Mouse (Mus musculus) skeletal muscle tissue, postnatal 0 days (tissue): ENCODE measurements around the gene Olfr597. TPM values are rescaled to one million over a fixed set of nuclear protein-coding genes. Genes with fewer than 3 reads are reported as not detected.

Experiments
- microRNA-seq, 2 experiments: library from miRNA; unstranded; fragments of <30 nt; microRNA quantifications; one replicate each; pipeline ENCODE4; 2016
- polyA plus RNA-seq: library from polyadenylated mRNA; unstranded; fragments of >200 nt; fragmentation: Nextera tagmentation; extraction: Ambion mirVana; gene quantifications from 2 replicates; pipeline ENCODE4 v1.2.1, GENCODE M21; 2015

The Olfr597 gene
- polyA plus RNA-seq: not detected in 2 replicates

GRCm38 (mm10) chr7:103316015-103316414, at the start of gene Olfr597:
TSS of gene Olfr597 (plus strand) at chr7:103316315.

GRCm38 (mm10) chr7:103305348-103305747, 10.8 kb upstream of the Olfr597 start, which contains the start of gene Olfr596:
TSS of gene Olfr596 (plus strand) at chr7:103305648.

GRCm38 (mm10) chr7:103323268-103323667, 7.2 kb downstream of the Olfr597 start, which contains the start of gene Olfr598:
TSS of gene Olfr598 (plus strand) at chr7:103323568.

GRCm38 (mm10) chr7:103335617-103336016, 19.5 kb downstream of the Olfr597 start, which contains the start of gene Olfr599:
TSS of gene Olfr599 (plus strand) at chr7:103335917.

GRCm38 (mm10) chr7:103349569-103349968, 33.5 kb downstream of the Olfr597 start, which contains the start of gene Olfr600:
TSS of gene Olfr600 (minus strand) at chr7:103349669.

GRCm38 (mm10) chr7:103362555-103362954, 46.4 kb downstream of the Olfr597 start, which contains the start of gene Olfr601:
TSS of gene Olfr601 (minus strand) at chr7:103362655.

Small RNA genes lying within 50 kb of the gene (microRNA-seq; reads per million reads assigned to microRNA genes)
- 0 reads per million in 2 experiments for gene Gm23550

Other genes starting within 250 kb of the Olfr597 start
- gene Olfr584, start 234.4 kb upstream of the Olfr597 start, polyA plus RNA-seq: not detected in 2 replicates
- gene Olfr585, start 218.6 kb upstream of the Olfr597 start, polyA plus RNA-seq: not detected in 2 replicates
- gene Olfr586, start 190.7 kb upstream of the Olfr597 start, polyA plus RNA-seq: not detected in 2 replicates
- gene Olfr588-ps1, start 175.4 kb upstream of the Olfr597 start, polyA plus RNA-seq: not detected in 2 replicates
- not detected in 2 replicates for gene Olfr589, start 160.0 kb upstream of the Olfr597 start, polyA plus RNA-seq
- not detected in 2 replicates for gene Olfr591, start 138.0 kb upstream of the Olfr597 start, polyA plus RNA-seq
- not detected in 2 replicates for gene Olfr592, start 131.5 kb upstream of the Olfr597 start, polyA plus RNA-seq
- not detected in 2 replicates for gene Olfr593, start 104.5 kb upstream of the Olfr597 start, polyA plus RNA-seq
- gene Olfr594, start 99.3 kb upstream of the Olfr597 start, polyA plus RNA-seq: not detected in 2 replicates
- not detected in 2 replicates for gene Usp17ld, start 63.8 kb upstream of the Olfr597 start, polyA plus RNA-seq
- gene Olfr596, start 10.7 kb upstream of the Olfr597 start, polyA plus RNA-seq: not detected in 2 replicates
- not detected in 2 replicates for gene Olfr598, start 7.3 kb downstream of the Olfr597 start, polyA plus RNA-seq
- gene Olfr599, start 19.6 kb downstream of the Olfr597 start, polyA plus RNA-seq: not detected in 2 replicates
- gene Olfr600, start 33.4 kb downstream of the Olfr597 start, polyA plus RNA-seq: not detected in 2 replicates
- not detected in 2 replicates for gene Olfr601, start 46.3 kb downstream of the Olfr597 start, polyA plus RNA-seq
- not detected in 2 replicates for gene Olfr603, start 69.9 kb downstream of the Olfr597 start, polyA plus RNA-seq
- gene Usp17lc, start 98.8 kb downstream of the Olfr597 start, polyA plus RNA-seq: not detected in 2 replicates
- not detected in 2 replicates for gene Olfr605, start 129.1 kb downstream of the Olfr597 start, polyA plus RNA-seq
- not detected in 2 replicates for gene Olfr606, start 132.7 kb downstream of the Olfr597 start, polyA plus RNA-seq
- gene Olfr607, start 147.8 kb downstream of the Olfr597 start, polyA plus RNA-seq: not detected in 2 replicates
- gene Olfr608, start 153.6 kb downstream of the Olfr597 start, polyA plus RNA-seq: not detected in 2 replicates
- not detected in 2 replicates for gene Olfr609, start 181.7 kb downstream of the Olfr597 start, polyA plus RNA-seq
- gene Olfr610, start 195.8 kb downstream of the Olfr597 start, polyA plus RNA-seq: not detected in 2 replicates
- gene Olfr611, start 204.5 kb downstream of the Olfr597 start, polyA plus RNA-seq: not detected in 2 replicates
- gene Olfr612, start 226.4 kb downstream of the Olfr597 start, polyA plus RNA-seq: not detected in 2 replicates
- not detected in 2 replicates for gene Olfr613, start 231.8 kb downstream of the Olfr597 start, polyA plus RNA-seq
- not detected in 2 replicates for gene Olfr615, start 239.8 kb downstream of the Olfr597 start, polyA plus RNA-seq